Mouse (Mus musculus): ENCODE measurements around the gene Gm10100.
"Not testable (repeated sequence)": the region's sequence is repeated elsewhere in the genome, so short reads cannot be mapped to it uniquely, and the experiment has no call there.

Gm10100 gene

GRCm38 (mm10) chr10:77726186-77726585 lies at the start of gene Gm10100:
TSS of gene Gm10100 (plus strand) at chr10:77726486.
- no peak for DNase-seq (ENCODE audit: low spot score in 2 of 2)

- no peak for DNase-seq (ENCODE audit: low spot score in 2 of 2)
Observed at GRCm38 (mm10) chr10:77677562-77677961, 48.7 kb upstream of the Gm10100 start.

DNA sequence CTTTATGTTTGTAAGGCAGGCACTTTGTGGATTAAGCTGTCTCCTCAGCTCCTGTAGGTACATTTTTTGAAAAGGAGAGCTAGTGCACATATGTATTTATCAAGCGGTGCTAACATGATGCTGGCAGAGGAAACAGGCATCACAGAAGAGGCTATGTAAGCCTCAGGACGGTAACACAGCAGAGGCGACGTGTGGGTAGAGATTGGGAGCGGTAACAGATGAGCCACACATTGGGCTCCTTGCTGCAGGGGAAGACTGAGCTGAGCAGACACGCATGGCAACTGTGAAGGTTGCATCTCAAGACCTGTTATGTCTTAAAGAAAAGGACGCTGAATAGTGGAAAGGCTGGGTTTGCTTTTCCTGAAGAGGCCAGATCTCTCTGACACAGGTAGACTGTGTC lies 43.3 kb upstream of the Gm10100 start:
- no peak for DNase-seq (ENCODE audit: low spot score in 2 of 2)

- no peak for DNase-seq (ENCODE audit: low spot score in 2 of 2)
Observed at GRCm38 (mm10) chr10:77684181-77684580, 42.1 kb upstream of the Gm10100 start.

DNA sequence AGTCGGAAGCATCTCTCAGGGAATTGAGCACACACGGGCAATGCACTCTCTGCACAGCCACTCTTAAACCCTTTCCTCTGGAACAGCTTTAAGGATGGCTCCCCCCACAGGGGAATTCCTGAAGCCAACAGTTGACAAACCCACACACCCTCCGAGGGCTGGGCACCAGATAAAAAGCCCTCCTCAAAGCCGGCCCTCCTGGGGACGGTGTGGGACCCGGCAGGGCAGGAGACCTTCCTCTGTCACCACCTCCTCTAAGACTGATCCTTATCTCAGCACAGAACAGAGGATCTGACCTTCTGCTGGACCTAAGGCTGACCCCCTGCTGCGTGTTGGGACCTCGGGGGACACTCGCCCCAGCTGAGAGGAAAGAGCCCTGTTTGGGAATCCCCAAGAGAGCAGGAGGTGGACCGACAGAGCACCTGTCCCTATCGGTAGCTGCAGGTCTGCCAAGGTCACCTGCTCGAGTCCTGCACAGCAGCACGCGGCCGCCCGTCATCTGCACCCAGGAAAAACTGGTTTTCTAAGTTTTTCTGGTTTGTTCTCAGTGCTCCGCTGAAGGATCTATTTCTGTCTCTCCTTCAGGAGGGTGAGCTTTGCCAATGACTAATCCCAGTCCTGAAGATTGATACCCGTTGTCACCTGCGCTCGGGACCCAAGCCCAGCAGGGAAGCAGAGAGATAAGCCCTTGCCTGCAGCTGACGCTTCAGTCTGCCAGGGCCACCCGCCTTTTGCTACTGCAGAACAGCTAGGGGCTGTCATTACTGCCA lies 40.2 kb upstream of the Gm10100 start, which contains the start of gene Tspear:
Gene Tspear (plus strand): TSS at position 675 of the 770 bp plus-strand sequence.
- DNase-seq (ENCODE audit: low spot score in 2 of 2): no peak

DNA sequence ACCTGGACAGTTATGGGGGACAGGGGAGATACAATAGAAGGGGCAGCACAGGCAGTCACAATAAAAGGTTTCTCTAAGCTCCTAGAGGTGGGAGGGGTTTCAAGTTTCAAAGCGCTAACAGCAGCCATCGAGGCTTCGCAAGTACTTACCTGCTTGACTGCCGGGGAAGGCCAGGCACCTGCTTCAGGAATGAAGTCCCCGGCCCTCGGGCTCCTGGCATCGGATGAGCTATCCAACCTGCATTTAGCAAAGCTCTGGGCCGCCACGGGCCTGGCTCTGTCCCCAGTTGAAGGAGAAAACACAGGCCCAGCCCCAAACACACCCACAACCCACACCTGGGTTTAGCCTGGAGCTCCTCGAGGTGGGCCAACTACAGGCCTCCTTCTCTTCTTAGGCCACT lies 39.3 kb upstream of the Gm10100 start:
- DNase-seq (ENCODE audit: low spot score in 2 of 2): no peak

- DNase-seq (ENCODE audit: low spot score in 2 of 2): not testable (repeated sequence)
Observed at GRCm38 (mm10) chr10:77690356-77690807, 35.9 kb upstream of the Gm10100 start, which contains the start of gene Gm19402. TSS of gene Gm19402 (minus strand) at chr10:77690757.

DNA sequence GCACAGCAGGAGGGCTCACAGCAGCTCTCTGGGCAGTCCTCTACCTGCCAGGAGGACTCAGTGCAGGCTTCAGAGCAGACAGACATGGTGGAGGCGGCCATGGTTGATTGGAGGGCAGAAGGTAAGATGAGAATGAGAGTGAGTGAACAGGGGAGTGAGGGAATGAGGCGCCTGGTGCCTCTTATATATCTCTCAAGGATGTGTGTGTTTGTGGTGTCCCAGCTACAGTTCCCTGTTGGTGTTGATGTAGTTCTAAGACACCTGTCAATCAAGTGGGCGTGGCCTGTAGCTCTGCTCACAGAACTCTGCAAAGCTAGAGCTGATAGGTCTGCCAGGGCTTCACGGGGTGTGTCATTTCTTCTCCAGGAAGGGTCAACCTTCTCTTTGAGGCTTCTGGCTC lies 29.2 kb upstream of the Gm10100 start, which contains the start of gene Gm9508:
Gene Gm9508 (minus strand): TSS at position 101 of the 400 bp plus-strand sequence.
- no peak for DNase-seq (ENCODE audit: low spot score in 2 of 2)

- DNase-seq (ENCODE audit: low spot score in 2 of 2): no peak
Observed at GRCm38 (mm10) chr10:77706326-77706725, 20.0 kb upstream of the Gm10100 start, which contains the start of gene Gm10272. TSS of gene Gm10272 (plus strand) at chr10:77706626.

- no peak for DNase-seq (ENCODE audit: low spot score in 2 of 2)
Observed at GRCm38 (mm10) chr10:77709831-77710230, 16.5 kb upstream of the Gm10100 start.

- not testable (repeated sequence) for DNase-seq (ENCODE audit: low spot score in 2 of 2)
Observed at GRCm38 (mm10) chr10:77711157-77711556, 15.1 kb upstream of the Gm10100 start, which contains the start of gene Gm10024. TSS of gene Gm10024 (plus strand) at chr10:77711457.

GRCm38 (mm10) chr10:77713734-77714133 lies 12.6 kb upstream of the Gm10100 start:
- DNase-seq (ENCODE audit: low spot score in 2 of 2): no peak

DNA sequence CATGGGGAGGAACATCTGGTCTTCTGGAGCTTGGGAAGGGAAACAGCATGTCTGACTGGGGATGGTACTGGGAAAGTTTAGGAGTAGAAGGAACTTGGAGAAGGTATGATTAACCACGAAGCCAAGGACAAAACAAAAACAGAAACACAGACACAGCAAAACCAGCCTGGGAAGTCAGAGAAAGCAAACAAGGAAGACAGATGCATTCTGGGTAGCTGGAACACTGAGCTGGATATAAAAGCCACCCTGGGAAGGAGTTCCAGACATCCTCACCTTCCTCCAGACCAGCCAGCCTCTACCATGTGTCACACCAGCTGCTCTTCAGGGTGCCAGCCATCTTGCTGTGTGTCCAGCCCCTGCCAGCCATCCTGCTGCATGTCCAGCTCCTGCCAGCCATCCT lies 10.8 kb upstream of the Gm10100 start, which contains the start of gene Gm10142:
Gene Gm10142 (plus strand): TSS at position 301 of the 400 bp plus-strand sequence.
- no peak for DNase-seq (ENCODE audit: low spot score in 2 of 2)

GRCm38 (mm10) chr10:77720299-77720698 lies 6.0 kb upstream of the Gm10100 start, which contains the start of gene Krtap12-1:
TSS of gene Krtap12-1 (plus strand) at chr10:77720599.
- DNase-seq (ENCODE audit: low spot score in 2 of 2): not testable (repeated sequence)

- no peak for DNase-seq (ENCODE audit: low spot score in 2 of 2)
Observed at GRCm38 (mm10) chr10:77724855-77725254, 1.4 kb upstream of the Gm10100 start.

DNA sequence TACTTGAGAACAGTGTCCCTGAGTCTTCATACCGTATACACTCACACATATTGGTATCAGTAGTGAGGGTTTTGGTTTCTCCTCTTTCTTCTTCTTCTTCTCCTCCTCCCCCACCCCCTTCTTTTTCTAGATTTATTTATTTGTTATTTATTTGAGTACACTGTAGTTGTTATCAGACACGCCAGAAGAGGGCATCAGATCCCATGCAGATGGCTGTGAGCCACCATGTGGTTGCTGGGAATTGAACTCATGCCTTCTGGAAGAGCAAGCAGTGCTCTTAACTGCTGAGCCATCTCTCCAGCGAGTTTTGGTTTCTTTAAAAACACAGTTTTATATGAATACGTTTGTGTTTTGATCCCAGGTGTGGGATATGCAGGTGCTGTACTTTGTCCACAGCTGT lies 2.0 kb downstream of the Gm10100 start:
- no peak for DNase-seq (ENCODE audit: low spot score in 2 of 2)

- no peak for DNase-seq (ENCODE audit: low spot score in 2 of 2)
Observed at GRCm38 (mm10) chr10:77729241-77729640, 3.0 kb downstream of the Gm10100 start.

- DNase-seq (ENCODE audit: low spot score in 2 of 2): no peak
Observed at GRCm38 (mm10) chr10:77735928-77736327, 9.6 kb downstream of the Gm10100 start.

DNA sequence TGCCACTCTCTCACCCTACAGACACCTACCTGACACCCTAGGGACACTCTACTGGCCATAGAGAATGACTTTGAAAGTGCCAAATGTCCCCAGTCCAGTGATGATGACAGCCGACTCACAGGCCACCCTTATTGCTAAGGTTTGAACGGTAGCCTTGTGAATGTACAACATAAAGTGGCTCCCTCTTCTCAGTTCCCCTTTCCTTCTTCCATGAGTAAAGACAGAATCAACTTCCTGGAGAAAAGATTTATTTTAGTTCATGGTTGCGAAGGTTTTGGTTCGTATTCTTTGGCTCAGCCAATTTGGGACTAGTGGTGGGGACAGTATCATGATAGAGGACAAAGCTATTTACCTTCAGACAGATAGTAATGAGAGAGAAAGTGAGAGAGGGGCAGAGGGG lies 12.6 kb downstream of the Gm10100 start:
- DNase-seq (ENCODE audit: low spot score in 2 of 2): no peak

GRCm38 (mm10) chr10:77741924-77742688 lies 15.8 kb downstream of the Gm10100 start, which contains the start of gene Gm18596:
TSS of gene Gm18596 (minus strand) at chr10:77742638.
- not testable (repeated sequence) for DNase-seq (ENCODE audit: low spot score in 2 of 2)

GRCm38 (mm10) chr10:77750686-77751085 lies 24.4 kb downstream of the Gm10100 start:
- DNase-seq (ENCODE audit: low spot score in 2 of 2): not testable (repeated sequence)

- not testable (repeated sequence) for DNase-seq (ENCODE audit: low spot score in 2 of 2)
Observed at GRCm38 (mm10) chr10:77751254-77751653, 25.0 kb downstream of the Gm10100 start, which contains the start of gene Gm9736. TSS of gene Gm9736 (minus strand) at chr10:77751354.

All from spleen, postnatal 4 days (tissue).